Mouse (Mus musculus) kidney, adult 2 months (tissue): ENCODE data around the gene Nubpl.

ENCODE experiments used
- CTCF ChIP-seq: fragments of 200-500 bp; conservative IDR thresholded peaks from 2 replicates; pipeline ENCODE4 v1.5.1; 2011; ENCODE audit warnings: low read depth, mild to moderate bottlenecking, control low read depth, low read length, moderate library complexity, mixed read lengths; ENCODE audit not compliant: insufficient read depth, insufficient read length
- POLR2A ChIP-seq: fragments of 200-500 bp; IDR thresholded peaks from one replicate; pipeline ENCODE4 v1.6.1; 2011; ENCODE audit warnings: low read depth, low read length, control low read depth

DNA sequence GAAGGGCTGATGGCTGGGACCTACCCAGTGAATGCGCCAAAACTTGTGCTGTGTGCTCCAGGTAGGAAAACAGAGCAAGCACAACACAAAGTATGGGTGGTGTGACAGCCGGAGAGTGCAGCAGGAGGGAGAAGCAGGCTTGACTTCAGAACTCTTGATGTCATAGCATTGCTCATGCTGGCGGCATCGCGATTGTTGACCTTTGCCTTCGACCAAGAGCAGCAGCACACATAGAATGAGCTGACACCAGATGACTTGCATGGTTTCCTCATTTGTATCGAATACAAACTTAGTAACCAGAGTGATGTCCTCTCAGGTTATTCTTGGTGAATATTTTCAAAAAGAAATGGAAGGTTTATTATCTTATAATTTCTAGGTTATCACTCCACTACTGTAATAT, 211.1 kb downstream of the Nubpl start:
- TF ChIP-seq CTCF (no peak), POLR2A (no peak)
